Mouse (Mus musculus): Measurements from ENCODE around the gene Chst10.

Gene Chst10

DNA sequence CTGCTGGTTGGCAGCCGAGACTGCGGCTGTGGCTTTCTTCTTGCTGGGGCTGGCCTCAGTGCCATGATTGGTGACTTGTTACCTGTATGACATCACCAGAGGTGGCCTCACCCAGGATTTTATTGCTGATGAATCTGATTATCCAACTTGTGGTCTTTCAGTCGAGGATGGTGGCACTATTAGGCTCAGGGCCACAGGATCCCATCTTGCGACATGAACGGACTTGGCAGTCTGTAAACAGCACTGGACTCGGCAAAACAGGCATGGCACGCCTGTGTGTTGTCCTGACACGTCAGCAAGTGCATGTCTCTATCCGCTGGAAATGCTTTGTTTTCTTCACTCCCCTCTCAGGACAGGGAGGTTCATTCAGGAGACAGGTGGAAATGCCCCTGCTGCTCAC lies 33.6 kb downstream of the Chst10 start:
- DNase-seq, result no peak

DNA sequence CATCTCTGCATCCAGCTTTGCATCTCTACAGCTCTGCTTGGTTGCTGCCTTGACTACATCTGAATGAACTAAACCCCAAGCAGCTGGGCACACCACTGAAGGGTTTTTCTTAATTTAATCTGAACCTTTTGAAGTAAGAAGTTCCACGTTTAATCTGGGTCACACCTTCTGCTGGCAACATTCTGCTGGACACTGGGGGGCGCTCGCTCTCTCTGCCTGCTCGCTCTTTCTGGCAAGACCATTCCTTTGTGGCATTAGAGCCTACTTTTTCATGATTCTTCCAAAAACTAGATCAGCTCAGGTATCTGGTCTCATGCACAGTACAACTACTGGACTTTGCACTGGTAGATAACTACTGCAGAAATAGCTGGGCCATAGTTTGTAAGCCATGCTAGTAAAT lies 35.7 kb downstream of the Chst10 start:
- DNase-seq, result peak; percentile 59

DNA sequence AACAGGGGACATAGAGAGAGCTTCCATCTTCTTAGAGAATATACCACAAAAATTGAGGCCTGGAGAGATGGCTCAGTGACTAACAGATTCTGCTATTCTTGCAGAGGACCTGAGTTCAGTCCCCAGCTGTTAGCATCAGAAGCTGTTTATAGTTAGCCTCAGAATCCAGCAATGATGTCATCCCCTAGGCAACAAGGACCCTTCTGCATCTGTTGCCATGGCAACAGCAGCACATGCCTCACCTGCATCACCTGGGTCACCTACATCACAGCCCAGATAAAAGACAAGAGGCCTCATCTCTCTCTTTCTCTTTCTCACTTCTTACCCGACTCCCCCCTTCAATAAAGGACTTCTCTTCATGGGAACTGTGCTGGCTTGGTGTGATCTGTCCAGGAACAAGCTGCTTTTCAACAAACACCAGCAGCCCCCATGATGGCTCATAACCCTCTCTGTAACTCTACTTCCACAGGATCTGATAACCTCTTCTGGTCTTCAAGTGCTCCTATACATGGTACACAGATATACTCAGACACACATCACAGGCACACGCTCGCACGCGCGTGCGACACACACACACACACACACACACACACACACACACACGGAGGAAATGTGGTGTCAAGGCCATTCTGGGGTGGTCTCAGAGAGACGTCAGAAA lies 37.0 kb downstream of the Chst10 start:
- DNase-seq, result no peak

DNA sequence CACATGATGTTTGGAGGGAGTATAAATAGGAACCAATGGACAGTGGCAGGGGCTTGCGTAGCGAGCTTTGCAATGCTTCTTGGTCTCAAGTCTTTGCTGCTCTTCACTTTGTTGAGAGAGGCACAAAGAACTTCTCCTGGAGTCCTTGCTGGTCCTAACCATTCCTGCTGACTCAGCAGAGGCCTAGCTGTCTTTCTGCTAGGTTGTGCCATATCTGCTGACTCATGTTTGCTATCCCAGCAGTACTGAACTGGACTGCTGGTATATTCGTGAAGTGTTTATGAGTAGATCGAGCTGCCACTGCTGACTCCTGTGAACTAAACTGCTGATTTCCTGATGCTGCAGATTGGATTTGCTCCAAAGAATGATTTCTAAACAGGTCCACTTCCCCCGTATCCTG lies 37.8 kb downstream of the Chst10 start:
- DNase-seq, result no peak

DNA sequence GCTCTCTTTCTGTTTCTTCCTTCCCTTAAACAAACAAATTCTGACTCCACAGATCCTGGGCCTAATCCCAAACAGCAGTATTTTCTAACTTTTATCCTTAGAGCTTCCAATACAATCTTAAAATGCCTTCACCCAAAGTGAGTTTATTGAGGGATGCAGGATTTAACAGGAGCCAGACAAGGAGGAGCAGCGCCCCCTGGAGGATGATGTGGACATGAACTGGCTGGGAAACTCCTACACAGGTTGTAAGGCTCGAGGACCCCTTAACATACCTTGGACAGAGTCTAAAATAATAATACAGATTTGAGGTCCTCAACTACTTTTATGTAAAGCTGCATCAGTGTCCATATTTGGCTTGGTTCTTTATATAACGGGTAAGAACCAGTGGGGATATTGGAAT lies 41.8 kb downstream of the Chst10 start:
- peak; percentile 51 for DNase-seq

DNA sequence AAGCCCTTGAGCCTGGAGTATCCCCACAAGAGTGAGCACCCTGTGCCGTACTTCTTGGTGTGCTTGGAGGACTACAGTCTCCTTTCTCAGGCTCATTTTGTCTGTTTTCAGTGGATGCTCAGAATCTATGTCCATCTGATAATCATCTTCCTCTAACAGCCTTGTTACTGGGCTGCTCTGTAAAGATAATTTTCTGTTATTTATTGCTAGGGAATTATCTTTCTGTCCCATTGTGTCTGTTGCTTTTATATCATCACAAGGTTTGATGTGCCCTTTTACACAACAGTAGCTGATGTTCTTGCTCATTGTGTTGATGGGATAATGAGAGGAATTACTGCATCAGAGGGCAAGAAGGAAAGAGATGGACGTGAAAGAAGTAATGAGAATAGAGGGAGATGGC lies 45.7 kb downstream of the Chst10 start:
- no peak for DNase-seq

DNA sequence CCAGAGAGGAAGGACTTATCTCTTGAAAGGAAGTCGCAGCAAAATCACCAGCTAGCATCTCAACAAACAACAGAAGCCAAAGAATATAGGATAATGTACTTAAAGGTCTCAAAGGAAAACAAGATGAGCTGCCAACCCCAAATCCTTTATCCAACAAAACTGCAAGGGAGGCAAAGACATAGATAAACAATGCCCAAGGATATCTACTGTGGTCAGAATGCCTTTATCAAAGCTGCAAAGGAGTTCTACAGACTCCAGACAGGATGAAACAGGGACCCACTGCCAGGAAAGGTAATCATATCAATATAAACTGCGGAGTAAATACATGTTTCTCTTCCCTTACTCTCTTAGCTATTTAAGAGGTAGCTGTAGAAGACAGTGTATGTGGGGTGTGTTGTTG lies 47.3 kb downstream of the Chst10 start:
- DNase-seq, result no peak

DNA sequence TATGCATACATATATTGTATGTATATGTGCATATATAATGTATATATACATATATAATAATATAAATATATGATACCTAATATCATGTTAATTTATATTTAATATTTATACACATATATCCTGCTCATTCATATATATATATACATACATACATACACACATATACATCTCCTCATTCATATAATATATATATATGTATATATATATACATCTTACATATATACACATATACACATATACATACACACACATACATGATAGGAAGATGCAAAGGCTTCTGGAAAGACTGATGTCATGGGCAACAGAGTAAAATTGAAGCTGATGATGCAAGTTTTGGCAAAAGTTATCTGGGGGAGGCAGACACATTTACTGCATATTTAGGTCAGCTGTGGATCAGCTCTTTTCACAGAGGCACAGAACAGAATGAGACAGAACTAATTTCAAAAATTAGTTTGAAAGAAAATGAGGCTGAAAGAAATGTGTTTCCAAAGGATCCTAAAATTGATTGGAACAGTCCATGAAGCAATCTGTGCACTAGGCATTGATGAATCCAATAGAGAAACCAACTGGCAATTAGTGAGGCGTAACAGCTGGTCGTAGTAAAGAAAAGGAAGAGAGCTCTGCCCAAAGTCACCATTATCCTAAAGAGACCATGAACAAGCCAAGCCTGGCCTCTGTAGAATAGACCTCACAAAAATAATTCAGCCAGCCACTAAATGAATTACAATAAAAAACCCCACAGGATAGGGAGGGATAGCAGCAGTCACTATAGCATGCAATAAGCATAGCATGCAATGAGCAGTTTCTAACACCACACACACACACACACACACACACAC lies 49.3 kb downstream of the Chst10 start:
- no peak for DNase-seq

DNA sequence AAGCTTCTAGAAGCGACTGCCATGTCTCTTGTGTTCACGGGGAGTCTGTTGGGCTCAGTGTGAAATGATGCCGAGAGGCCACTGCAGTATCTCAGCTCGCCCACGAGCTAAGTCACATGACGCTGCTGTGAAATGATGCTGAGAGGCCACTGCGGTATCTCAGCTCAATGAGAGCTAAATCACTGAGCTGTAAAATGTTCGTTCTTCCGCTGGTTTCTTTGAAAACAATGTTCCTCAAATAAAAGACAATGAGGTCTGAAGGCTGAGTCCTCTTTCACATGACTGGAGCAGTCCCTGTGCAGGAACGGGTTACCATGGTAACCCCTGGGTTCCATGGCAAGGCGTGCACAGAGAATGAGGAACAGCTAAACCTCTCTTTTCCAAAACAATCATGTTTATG lies 50.0 kb downstream of the Chst10 start:
- DNase-seq, result no peak

DNA sequence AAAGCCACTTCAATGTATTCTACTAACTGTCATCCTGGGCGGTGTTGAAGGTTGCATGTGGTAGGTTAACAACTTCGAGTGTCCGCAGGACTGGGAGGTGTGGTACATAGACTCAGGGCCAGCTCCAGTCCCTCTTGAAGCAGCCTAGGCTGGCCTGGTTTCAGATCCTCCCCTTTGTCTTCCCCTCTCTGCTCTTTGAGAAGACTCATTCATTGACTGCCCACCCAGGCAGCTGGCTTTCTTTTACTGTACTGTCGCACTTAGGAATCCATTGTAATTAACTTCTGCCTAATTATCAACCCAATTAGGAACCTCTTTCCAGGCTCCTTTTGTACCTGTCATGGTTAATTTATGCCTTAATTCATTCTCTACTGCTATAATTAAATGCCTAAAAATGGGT lies 54.7 kb downstream of the Chst10 start:
- no peak for DNase-seq

DNA sequence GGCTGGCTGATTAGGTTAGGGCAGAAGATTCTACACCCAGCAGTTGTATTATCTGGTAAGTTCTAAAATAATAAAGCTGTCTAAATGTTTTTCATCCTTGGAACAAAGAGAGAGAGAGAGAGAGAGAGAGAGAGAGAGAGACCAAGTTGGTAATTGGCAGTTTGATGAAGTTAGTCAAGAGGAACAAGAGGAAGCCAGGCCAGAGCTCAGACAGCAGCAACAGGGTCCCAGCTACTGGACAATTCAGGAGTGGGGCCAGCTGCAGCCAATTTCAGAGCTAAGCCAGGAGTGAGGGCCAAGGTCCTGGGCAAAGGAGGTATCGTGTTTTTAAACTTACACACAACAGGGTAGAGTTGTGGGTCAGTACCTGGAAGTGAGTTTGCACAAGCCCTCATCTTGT lies 55.1 kb downstream of the Chst10 start:
- no peak for DNase-seq

DNA sequence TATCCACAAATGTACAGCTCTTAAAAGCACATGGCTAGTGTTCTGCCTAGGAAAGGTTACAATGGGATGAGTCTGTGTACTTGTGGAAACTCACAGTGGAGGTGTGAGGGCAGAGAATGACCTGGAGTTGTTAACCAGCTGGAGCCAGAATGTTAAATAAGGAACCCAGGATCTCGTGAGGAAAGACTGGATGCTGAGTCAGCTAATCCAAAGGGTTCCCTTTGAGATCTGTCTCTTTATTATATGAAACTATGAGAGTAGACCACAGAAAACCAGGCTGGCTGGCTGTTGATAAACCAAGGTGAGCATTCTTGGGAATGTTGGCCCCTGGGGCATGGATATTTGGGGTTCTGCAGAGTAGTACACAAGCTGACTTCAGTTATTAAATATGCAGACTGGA lies 58.0 kb downstream of the Chst10 start:
- no peak for DNase-seq

DNA sequence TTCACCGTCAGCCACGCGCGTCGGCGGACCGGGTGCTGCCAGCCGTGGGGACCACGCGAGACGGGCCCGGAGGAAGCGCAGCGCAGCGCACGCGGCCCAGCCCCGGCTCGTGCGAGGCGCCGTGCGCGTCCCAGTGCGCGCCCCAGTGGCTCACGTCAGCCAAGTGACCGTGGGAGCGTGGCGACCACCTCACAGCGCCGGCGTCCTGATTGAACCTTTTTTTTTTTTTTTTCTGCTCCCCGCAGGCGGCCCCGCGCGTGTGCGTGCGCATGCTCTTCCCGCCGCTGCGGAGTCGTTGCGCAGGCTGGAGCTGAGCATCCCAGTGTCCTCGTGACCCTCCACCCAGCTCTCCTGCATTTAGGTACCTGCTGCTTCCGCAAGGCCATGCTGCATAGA lies 61.5 kb downstream of the Chst10 start, which contains the start of gene Lonrf2:
Gene Lonrf2, minus strand, starts transcription at position 235 of the 396 bp plus-strand sequence.
- no peak for DNase-seq

DNA sequence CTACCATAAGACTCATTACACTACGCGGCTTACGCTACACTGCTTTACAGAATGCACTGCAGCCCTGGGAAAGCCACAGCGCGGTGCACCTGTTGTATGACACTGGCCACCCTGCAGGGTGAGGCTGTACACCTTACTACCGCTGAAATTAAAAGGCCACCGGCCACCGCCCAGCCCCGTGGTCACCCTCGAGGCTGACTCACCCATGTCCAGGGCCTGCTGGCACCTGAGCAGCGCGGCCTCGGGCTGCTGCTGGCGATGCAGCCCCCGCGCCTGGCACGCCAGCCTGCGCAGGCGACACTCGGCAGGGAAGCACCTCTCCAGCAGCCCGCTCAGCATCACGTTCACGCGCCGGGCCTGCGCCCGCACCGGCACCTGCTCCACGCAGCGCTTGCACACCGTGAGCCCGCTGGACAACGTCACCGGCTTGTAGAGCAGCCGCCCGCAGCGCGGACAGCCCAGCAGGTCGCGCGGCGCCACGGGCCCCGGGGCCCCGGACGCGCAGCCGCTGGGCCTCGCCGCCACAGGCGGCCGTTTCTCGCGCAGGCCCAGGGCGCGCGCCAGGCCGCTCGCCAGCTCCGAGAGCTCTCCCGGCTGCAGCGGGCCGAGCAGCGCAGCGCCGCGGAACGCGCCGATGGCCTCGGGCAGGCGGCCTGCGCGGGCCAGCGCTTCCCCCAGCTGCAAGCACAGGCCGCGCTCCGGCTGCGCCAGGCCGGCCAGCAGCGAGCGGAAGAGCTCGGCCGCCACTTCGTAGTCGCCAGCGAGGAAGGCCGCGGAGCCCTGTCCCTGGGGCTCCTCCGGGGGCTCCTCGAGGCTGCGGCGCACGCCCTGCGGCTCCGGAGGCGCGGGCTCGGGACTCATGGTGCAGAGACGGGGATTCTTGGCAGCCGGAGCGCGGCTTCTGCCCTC lies 62.1 kb downstream of the Chst10 start:
- DNase-seq, result no peak

DNA sequence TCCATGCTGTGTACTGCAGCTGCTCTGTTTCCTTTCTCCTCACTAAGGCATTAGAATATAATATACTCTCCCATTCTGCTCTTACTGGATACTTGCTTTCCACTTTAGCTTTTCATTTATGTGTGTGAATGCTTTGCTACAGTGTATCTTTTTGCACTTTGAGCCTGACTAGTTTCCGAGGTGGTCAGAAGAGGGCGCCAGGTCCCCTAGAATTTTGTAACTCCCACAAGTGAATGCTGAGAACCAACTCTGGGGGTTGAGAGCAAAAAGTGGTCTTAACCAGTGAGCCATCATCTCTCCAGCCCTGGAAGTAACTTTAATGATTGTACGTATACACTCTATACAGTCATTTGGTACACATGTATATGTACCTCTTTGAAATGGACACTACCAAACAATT lies 63.1 kb downstream of the Chst10 start:
- DNase-seq, result peak; percentile 33

DNA sequence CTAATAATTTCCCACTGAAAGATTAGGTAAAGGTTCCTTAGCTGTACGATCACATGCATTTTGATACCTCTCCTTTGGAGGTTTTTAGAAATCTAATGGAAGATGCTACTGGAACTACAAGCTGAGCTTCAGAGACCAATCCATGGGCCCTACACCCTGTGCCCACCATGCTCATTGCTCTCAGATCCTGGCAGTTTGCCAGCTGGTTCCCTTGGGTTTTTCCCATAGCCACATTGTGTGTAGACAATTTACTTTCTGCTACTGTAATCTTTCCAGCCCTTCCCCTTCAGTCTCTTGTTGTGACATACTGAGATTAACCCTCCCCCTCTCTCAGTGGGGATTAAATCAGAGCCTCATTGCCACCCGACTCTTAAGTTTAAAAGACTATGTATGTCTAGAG lies 73.0 kb downstream of the Chst10 start:
- DNase-seq, result no peak

DNA sequence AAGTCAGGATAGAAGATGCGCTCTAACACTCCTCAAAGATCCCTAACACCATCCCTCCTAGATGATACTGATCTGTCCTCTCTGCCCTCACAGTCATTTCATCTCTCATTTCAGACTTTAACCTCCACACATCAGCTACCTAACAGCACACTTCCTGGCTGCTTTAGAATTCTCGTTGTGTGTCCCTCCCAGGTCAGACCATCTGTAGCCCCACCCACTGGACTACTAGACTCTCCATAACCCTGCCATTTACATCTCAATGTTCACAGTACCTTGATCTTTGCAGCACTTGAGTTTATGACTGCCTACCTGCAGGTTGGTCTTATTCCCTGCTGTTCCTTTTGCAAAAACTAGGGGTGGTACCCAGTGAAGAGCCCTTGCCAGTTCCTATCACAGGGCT lies 74.1 kb downstream of the Chst10 start:
- DNase-seq, result no peak

DNA sequence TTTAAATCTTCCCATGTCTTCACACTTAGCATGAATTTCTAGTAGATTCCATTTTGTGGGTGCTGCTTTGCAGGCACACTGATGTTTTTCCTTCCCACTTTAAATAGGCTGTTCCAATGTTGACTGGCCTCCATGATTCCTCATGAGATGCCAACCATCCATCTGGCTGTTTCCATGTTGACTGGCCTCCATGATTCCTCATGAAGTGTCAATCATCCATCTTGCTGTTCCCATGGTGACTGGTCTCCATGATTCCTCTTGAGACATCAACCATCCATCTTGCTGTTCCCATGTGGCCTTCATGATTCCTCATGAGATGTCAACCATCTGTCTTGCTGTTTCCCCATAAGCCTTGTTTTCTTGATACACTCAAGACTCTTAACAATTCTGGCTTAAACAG lies 78.3 kb downstream of the Chst10 start:
- DNase-seq, result no peak

DNA sequence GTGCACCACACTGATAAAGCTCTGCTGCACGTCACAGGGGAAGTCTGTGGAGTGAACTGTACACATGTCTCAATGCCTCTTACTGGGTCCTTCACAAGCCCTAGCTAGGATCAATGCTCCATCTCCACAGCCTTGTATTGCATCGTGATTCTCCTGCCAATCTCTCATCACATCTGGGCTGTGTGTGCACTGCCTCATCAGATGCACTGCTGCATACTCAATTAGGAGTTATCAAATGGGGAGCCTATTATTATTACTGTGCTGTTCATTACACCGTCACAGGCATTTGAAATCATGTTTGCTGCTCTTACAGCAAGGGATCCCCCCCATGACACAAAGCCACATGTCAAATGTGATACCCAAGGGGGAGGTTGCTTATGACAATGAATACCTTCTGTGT lies 80.3 kb downstream of the Chst10 start:
- DNase-seq, result no peak

DNA sequence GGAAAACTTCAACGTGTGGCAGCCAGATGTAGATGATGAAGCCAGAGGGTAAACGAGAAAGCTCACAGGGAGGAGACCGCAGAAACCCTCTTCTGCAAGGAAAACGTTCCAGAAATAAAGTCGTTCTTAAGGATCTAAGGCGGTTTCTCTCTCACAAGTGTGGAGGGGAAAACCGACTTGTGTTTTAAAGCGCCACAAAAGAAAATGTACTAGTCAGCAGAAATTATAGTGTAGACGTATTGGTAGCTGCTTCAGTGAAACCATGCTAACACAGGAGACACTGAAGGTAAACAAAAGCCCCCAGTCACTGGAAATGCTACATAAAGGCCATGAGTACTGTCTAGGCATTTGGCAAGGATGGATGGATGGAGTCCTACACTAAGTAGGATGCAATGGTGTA lies 80.7 kb downstream of the Chst10 start:
- no peak for DNase-seq

DNA sequence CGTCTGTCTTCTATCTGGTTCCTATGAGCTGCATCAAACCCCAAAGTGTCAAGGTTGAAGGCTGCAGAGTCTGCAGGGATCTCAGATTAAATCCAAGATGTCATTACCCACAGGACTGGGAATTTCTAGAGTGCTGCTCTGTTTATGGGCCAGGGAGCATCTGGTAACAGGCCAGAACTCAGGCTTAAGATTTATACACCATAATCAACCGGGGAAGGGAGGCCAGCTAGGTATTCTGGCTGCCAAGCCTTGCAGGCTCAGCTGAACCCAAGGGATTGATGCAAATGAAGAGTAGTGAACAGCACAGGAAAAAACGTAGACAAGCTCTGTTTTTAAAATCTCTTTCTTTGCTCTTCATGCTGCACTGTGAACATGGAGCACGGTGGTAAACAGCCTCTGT lies 81.7 kb downstream of the Chst10 start:
- DNase-seq, result no peak
